Mouse (Mus musculus) stomach, postnatal 0 days (tissue): Measurements from ENCODE around the gene Dner. TPM values are rescaled to one million over a fixed set of nuclear protein-coding genes. Genes with fewer than 3 reads are reported as not detected.

Source experiments
- ATAC-seq: fragments of 200-750 bp; cut with Nextera tagmentation; 2 replicates; pipeline ENCODE4 v1.8.0; 2017; ENCODE audit not compliant: low FRiP score, low TSS enrichment
- DNase-seq: peaks from one replicate; pipeline ENCODE4 v3.0.0-alpha.2; 2016; ENCODE audit warnings: low spot score
- H3K27ac ChIP-seq: fragments of 300-500 bp; sonication (generic); replicated peaks from 2 replicates; pipeline ENCODE4 v1.5.1; 2014; ENCODE audit warnings: mild to moderate bottlenecking, control low read depth
- H3K27me3 ChIP-seq: fragments of 300-500 bp; sonication (generic); 2 replicates; pipeline ENCODE4 v1.6.1; 2014; ENCODE audit warnings: low read length; ENCODE audit not compliant: control insufficient read depth, insufficient read depth
- H3K36me3 ChIP-seq: fragments of 300-500 bp; sonication (generic); 2 replicates; pipeline ENCODE4 v1.6.1; 2014; ENCODE audit warnings: low read length, mixed read lengths; ENCODE audit not compliant: control insufficient read depth, insufficient read depth
- H3K4me1 ChIP-seq: fragments of 300-500 bp; sonication (generic); replicated peaks from 2 replicates; pipeline ENCODE4 v1.6.1; 2014; ENCODE audit warnings: antibody characterized with exemption; ENCODE audit not compliant: control insufficient read depth, insufficient read depth
- H3K4me2 ChIP-seq: fragments of 300-500 bp; sonication (generic); replicated peaks from 2 replicates; pipeline ENCODE4 v1.6.1; 2014; ENCODE audit warnings: low read depth, mild to moderate bottlenecking, control low read depth, moderate library complexity
- H3K4me3 ChIP-seq: fragments of 300-500 bp; sonication (generic); 2 replicates; pipeline ENCODE4 v1.5.1; 2014; ENCODE audit warnings: low read depth, low read length, control low read depth
- H3K9ac ChIP-seq: fragments of 300-500 bp; sonication (generic); 2 replicates; pipeline ENCODE4 v1.6.1; 2014; ENCODE audit warnings: mild to moderate bottlenecking, low read length, control low read depth, mixed read lengths
- H3K9me3 ChIP-seq: fragments of 300-500 bp; sonication (generic); 2 replicates; pipeline ENCODE4 v1.6.1; 2016; ENCODE audit warnings: low read length; ENCODE audit not compliant: control insufficient read depth
- CTCF ChIP-seq: IDR thresholded peaks from 2 replicates; pipeline ENCODE4 v1.5.1; 2016; ENCODE audit warnings: antibody characterized with exemption, low read depth, mild to moderate bottlenecking, moderate library complexity
- EP300 ChIP-seq: optimal IDR thresholded peaks from 2 replicates; pipeline ENCODE3; 2016; ENCODE audit warnings: antibody characterized with exemption
- WGBS: fragments of 180-500 bp; shearing (Covaris S2); extraction: QIAGEN DNeasy Blood & Tissue Kit; methylation state at CpG from one replicate; pipeline ENCODE4 v1.1.7; 2014; 5-methylcytosine and 5-hydroxymethylcytosine counted together
- polyA plus RNA-seq: library from polyadenylated mRNA; unstranded; fragments of >200 nt; fragmentation: Nextera tagmentation; extraction: Ambion mirVana; gene quantifications from 2 replicates; pipeline ENCODE4 v1.2.1, GENCODE M21; 2015

Gene Dner
- polyA plus RNA-seq, 1 experiment from 2014 or later, result 2.9 TPM

GRCm38 (mm10) chr1:84621308-84621707 lies 74.7 kb downstream of the Dner start:
- ATAC-seq (no peak), DNase-seq (peak; percentile 15)
- H3K36me3 ChIP-seq, result no peaks in the 10 kb centered on the region
- no peak overlapping the region for H3K4me2 ChIP-seq
- 63% methylated on average over 3 of the region's 3 CpGs for WGBS
- no peaks in the 10 kb centered on the region for H3K4me1 ChIP-seq
- H3K9ac ChIP-seq, result no peak overlapping the region
- no peak for TF ChIP-seq EP300
- TF ChIP-seq CTCF, result no peak
- no peaks in the 10 kb centered on the region for H3K27me3 ChIP-seq
- H3K27ac ChIP-seq, result no peak overlapping the region
- no peaks in the 10 kb centered on the region for H3K9me3 ChIP-seq
- H3K4me3 ChIP-seq, result no peak overlapping the region

GRCm38 (mm10) chr1:84619131-84619760 lies 76.8 kb downstream of the Dner start:
- Histone ChIP-seq H3K27ac (no peak overlapping the region), H3K4me3 (no peak overlapping the region), H3K27me3 (no peaks in the 10 kb centered on the region), H3K9me3 (no peaks in the 10 kb centered on the region), H3K4me1 (no peaks in the 10 kb centered on the region), H3K4me2 (peak overlapping the region; percentile 18; the same call in 1 of the 2 replicates), H3K36me3 (no peaks in the 10 kb centered on the region), H3K9ac (no peak overlapping the region)
- WGBS, result 48% methylated on average over 16 of the region's 16 CpGs
- ATAC-seq (no peak), DNase-seq (no peak)
- TF ChIP-seq CTCF, result no peak
- no peak for TF ChIP-seq EP300

GRCm38 (mm10) chr1:84618094-84618493 lies 77.9 kb downstream of the Dner start:
- Histone ChIP-seq H3K4me3 (no peak overlapping the region), H3K4me2 (no peak overlapping the region), H3K27ac (no peak overlapping the region), H3K4me1 (no peaks in the 10 kb centered on the region), H3K27me3 (no peaks in the 10 kb centered on the region), H3K36me3 (no peaks in the 10 kb centered on the region), H3K9ac (no peak overlapping the region), H3K9me3 (no peaks in the 10 kb centered on the region)
- no peak for TF ChIP-seq EP300
- TF ChIP-seq CTCF, result no peak
- DNase-seq (no peak), ATAC-seq (no peak)
- WGBS, result 82% methylated on average over 1 of the region's 1 CpGs

- TF ChIP-seq CTCF, result no peak
- TF ChIP-seq EP300, result no peak
- ATAC-seq, result no peak
- Histone ChIP-seq H3K4me1 (no peaks in the 10 kb centered on the region), H3K27me3 (no peaks in the 10 kb centered on the region), H3K36me3 (no peaks in the 10 kb centered on the region), H3K9me3 (no peaks in the 10 kb centered on the region), H3K9ac (no peak overlapping the region), H3K27ac (no peak overlapping the region), H3K4me2 (no peak overlapping the region), H3K4me3 (no peak overlapping the region)
- no peak for DNase-seq
Measured at GRCm38 (mm10) chr1:84616133-84616532, 79.9 kb downstream of the Dner start.

- ATAC-seq (no peak), DNase-seq (no peak)
- H3K36me3 ChIP-seq, result no peaks in the 10 kb centered on the region
- H3K9ac ChIP-seq, result no peak overlapping the region
- H3K4me3 ChIP-seq, result no peak overlapping the region
- no peak for TF ChIP-seq EP300
- TF ChIP-seq CTCF, result no peak
- H3K4me2 ChIP-seq, result no peak overlapping the region
- no peaks in the 10 kb centered on the region for H3K27me3 ChIP-seq
- no peaks in the 10 kb centered on the region for H3K4me1 ChIP-seq
- WGBS, result 72% methylated on average over 7 of the region's 7 CpGs
- no peak overlapping the region for H3K27ac ChIP-seq
- H3K9me3 ChIP-seq, result no peaks in the 10 kb centered on the region
Measured at GRCm38 (mm10) chr1:84614596-84614995, 81.4 kb downstream of the Dner start.

GRCm38 (mm10) chr1:84613119-84613518 lies 82.9 kb downstream of the Dner start:
- no peaks in the 10 kb centered on the region for H3K4me1 ChIP-seq
- H3K27me3 ChIP-seq, result no peaks in the 10 kb centered on the region
- H3K4me2 ChIP-seq, result no peak overlapping the region
- DNase-seq (no peak), ATAC-seq (no peak)
- no peaks in the 10 kb centered on the region for H3K36me3 ChIP-seq
- H3K9me3 ChIP-seq, result no peaks in the 10 kb centered on the region
- 74% methylated on average over 8 of the region's 8 CpGs for WGBS
- no peak overlapping the region for H3K4me3 ChIP-seq
- TF ChIP-seq EP300 (no peak), CTCF (no peak)
- no peak overlapping the region for H3K9ac ChIP-seq
- H3K27ac ChIP-seq, result no peak overlapping the region
